Mouse (Mus musculus) frontal cortex, postnatal 36 days (tissue): ENCODE measurements around the gene Etv2.

ENCODE experiments used
- DNase-seq, 2 experiments: peaks; one replicate each; pipeline ENCODE4 v3.0.0; 2022; ENCODE audit warnings: low spot score in 2 of 2

Gene Etv2

DNA sequence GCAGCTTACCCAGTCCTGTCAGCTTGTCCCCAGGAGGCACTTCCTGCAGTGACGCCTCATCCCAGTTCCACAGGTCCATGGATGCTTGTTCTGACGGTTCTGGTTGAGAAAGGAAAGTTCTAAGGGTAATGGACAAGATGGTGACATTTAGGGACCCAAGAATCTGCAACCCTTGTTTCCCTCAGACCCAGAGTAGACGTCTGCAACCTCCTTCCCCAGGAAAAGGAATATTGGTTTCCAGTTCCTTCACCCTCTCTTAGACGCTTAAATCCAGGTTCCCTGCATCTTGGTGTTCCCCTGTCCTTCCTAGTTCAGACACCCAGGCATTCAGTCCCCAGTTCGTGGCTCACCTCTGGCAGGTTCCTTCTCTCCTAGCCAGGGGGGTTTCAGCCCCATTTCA is at the start of gene Etv2:
Etv2 (minus strand) TSS at position 101 of the 400 bp plus-strand sequence.
- DNase-seq = no peak

DNA sequence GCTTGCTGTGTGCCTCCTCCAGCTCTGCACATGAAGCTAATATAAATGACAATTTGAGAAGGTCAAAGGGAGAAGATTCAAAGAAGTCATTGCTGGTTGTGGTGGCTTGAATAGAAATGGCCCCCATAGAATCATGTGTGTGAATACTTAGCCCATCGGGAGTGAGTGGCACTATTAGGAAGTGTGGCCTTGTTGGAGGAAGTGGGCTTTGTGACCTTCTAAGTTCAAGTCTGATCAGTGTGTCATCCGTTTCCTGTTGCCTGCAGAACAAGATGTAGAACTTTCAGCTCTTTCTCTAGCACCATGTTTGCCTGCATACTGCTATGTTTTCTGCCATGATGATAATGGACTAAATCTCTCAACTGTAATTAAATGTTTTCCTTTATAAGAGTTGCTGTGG is 47.8 kb upstream of the Etv2 start:
- DNase-seq = no peak

DNA sequence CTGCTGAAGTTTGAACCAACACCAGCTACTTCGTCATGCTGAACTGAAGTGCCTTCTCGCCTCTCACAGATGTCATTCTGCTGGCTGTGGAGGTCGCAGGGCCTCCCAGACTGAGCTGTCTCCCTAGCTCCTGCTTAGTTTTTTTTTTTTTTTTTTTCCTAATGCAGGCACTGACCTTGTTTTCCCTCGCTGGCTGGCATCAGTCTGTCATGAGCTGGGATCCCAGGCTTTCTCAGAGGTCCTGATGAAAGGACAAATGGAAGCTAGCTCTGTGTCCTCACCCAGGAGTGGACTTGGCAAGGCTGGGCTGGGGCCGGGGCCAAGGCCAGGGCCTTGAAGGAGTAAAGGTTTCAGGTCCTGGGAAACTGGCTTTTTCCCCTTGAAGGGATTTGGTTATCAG is 46.2 kb upstream of the Etv2 start:
- no peak for DNase-seq

DNA sequence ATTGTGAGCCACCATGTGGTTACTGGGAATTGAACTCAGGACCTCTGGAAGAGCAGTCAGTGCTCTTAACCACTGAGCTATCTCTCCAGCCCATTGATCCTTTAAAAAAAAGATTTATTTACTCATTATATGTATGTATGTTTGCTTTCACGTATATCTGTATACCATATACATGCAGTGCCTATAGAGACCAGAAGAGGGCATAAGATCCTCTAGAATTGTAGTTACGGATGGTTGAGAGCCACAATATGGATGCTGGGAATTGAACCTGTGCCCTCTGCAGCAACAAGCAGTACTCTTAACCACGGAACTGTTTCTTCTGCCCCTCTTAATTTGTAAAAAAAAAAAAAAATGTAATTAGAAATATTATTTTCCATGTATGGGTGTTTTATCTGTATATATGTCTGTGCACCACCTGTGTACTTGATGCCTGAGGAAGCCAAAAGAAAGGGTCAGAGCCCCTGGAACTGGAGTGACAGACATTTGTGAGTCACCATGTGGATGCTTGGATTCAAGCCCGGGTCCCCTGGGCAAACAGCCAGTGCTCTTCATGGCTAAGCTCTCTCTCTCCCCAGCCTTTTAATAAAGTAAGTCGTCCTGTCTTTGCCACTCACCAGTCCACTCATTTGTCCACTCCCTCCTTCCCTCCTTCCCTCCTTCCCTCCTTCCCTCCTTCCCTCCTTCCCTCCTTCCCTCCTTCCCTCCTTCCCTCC is 42.8 kb upstream of the Etv2 start:
- DNase-seq = no peak

DNA sequence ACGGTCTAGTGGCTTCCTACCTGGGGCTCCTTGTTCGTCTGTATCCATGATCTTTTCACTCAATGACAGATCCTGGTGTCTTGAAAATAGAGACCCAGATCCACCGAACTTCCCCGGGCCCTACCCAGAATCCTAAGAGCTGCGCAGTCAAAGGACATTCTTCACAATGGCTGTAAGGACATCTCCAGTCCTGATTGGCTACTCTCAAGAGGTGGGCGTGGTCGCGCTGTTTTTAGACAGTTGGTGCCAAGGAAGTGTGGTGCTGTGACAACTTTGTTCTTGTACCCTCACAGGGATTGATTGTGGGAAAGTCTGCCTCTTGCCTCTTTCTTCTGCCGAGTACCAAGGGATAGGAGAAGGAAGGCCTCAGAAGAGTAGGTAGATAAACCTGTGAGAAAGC is 35.8 kb upstream of the Etv2 start, which contains the start of gene Pmis2:
Pmis2 (minus strand) TSS at position 126 of the 400 bp plus-strand sequence.
- DNase-seq = no peak

DNA sequence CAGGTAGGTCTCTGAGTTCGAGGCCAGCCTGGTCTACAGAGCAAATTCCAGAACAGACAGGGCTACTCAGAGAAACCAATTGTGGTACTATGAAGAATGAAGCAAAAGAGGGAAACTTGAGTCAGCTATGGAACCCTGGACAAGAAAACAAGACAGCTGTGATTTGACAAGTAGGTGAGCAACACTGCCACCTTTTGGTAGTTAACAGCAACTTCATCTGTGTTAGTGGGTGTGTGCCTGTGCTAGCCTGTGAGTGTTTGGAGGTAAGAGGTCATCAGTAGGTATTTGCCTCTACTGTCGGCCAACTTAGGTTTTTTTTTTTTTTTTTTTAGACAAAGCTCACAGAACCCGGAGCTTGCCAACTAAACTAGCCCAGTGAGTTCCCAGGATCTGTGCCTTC is 33.6 kb upstream of the Etv2 start:
- no peak for DNase-seq

DNA sequence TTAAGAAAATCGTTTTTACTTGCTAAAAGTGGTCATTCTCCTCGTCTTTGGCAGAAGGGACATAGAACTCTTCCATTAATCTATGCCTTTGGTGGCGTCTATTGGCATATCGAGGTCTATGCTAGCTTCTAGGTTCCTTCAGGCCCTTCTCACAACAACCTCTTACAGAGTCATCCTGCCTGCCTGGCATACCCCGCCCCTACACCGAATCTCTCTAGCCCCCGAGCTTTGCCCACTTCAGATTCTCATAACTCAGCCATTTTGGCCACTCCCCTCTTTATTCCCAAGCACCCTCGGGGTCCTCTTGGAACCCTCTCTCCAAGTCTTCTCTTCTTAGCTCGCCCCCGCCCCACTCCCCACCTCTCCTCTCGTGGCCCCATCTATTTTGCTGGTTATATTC is 29.7 kb upstream of the Etv2 start:
- DNase-seq = peak in 1 of 2 experiments; percentile 8

DNA sequence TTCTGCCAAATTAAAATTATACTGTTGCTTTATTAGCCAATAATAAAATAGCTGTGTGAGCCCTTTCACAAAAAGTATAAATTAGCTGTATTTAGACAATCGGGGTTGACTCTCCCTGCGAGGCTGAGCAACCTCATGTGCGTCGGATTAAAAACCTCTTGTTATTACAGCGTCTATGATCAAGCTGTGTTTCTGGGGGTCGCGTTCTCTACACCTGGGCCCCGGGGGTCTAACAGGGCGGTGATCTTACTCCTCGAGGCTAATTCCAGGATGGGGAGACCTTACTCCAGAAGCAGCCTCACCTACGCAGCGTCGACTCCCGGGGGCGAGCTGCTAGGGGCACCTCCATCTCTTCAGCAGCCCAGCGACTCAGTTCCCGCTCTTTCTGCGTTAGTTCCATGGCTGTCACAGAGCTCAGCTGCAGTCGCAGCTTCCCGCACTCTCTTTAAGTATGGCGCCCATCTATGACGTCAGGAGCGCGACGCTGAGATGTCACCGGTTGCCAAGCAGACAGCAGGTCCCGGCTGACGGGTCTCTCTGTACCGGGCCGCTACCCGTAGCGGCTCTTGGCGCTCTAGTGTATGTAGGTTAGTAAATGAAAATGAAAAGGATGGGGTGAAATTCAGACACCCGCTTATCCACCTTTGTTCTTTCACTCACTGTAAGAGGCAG is 29.0 kb upstream of the Etv2 start, which contains the start of gene Haus5:
Haus5 (minus strand) TSS at position 466 of the 672 bp plus-strand sequence.
- DNase-seq = peak; percentile 90 to 95

DNA sequence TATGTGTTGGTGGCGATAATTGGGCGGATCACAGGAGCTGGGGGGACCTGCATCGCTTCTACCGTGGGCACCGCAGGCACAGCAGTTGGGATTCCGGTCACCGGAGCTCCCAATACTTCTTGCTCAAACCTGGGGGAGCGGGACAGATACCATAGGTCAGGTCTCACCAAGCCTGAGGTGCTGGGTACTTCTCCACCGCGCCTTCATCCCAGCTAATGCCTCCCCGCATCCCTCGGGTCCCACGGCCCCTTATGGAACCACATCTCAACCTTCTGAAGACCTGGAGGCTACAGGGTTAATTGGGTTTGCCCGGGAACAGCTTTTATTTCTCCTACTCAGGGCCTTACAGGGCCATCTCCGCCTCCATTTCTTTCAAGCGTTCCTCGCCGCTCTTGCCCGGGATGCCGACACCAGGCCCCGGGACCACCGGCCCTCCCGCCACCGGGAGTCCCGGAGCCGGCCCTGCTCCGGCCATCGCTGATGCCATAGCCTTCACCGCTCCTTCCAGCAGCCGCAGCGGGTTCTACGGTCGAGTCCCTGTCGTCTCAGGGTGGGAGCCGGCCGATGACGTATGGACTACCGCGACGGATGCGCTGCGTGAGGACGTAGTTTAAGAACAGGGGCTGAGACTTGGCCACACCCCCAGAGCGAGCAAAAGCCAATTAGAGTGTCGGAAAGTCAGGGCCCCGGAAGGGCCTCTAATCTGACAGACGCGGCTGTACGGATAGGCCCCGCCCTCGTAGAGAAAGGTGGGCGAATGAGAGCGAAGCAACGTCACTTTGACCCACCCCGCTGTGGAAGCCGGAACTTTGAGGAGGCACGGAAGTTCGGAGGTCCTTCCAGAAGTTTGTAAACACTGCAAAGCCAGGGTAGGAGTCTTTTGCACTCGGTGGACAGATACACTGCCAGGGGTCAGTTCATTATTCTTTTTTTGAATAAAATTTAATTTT is 14.2 kb upstream of the Etv2 start, which contains the start of gene Rbm42:
Rbm42 (minus strand) TSS at position 727 of the 950 bp plus-strand sequence.
- DNase-seq = peak; percentile 99

DNA sequence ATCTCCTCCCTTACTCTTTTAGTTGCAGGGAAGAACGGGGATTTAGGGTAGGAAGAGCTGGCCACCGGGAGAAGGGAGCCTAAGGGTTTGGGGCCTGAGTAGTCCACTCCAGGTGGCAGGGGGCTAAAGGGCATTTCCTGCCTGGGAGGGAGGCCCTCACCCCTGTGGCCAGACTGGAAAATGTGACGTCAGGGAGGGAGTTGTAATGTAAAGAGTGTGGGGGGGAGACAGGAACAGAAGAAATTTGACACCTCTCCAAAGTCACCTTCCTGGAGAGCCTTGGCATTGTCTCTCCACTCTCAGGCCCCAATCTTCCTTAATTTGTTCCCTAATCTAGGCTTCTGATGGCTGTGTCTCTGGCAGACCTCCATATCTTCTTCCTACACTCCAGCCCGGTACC is 3.4 kb upstream of the Etv2 start:
- no peak for DNase-seq

DNA sequence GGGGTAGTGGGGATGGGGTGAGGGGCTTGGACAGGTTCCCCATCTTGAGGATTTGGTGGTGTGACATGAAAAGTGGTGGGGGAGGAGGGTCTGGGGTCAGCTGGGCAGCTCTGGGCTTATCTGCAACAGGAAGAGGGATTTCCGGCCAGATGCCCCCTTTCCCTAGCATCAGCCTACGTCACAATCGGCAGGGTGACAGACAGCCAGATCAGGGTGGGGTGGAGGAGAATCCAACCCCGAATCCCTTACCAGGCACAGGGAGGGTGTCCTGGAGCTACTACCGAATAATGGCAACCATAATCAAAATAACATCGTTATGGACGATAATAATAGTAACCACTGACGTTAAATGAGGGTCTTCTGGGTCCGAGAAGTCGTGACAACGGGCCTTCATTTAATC is 743 bp upstream of the Etv2 start:
- no peak for DNase-seq

DNA sequence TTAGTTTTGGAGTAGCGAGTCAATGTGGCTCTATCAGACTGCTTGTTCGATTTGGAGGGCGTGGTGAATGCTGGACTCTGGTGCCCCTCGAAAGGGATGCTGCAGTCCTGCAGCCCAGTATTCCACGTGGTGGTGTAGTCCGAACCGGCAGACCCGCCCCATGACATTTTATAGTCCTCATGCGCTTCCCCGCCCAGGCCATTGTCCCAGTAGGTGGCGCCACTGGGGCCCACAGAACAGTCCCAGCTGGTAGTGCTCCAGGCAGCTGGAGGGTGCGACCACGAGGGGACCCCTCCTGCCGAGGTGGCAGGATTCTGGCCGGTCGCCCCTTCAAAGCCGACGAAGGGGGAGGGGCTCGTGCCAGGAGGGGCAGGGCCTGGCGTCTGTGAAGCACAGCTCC is 1.0 kb downstream of the Etv2 start:
- DNase-seq = no peak

DNA sequence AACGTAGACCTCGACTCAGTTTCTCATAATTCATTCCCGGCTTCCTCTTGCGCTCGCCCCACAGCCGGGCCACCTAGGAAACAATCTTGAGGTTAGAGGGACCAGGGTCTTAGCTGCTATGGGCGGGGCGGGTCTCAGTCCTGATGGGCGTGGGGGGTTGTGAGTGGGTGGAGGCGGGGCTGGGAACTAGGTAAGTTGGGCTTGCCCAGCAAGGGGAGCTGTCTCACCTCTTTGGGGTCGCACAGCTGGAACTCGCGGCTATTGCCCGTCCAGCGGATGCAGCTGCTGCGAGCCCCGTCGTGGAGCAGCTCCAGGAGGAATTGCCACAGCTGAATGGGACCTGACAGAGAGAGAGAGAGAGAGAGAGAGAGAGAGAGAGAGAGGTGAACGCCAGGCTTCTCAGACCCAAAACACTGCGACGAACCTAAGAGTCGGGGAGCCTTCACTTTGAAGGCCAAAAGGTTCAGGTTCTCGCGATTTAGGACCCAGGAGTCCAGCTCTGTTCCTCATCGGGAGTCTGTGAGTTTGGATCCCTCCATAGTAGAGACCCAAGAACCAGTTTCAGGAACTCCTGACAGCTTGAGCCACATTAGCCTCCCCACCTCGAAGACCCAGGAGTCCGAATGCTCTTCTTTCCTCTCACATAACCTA is 1.8 kb downstream of the Etv2 start:
- no peak for DNase-seq

DNA sequence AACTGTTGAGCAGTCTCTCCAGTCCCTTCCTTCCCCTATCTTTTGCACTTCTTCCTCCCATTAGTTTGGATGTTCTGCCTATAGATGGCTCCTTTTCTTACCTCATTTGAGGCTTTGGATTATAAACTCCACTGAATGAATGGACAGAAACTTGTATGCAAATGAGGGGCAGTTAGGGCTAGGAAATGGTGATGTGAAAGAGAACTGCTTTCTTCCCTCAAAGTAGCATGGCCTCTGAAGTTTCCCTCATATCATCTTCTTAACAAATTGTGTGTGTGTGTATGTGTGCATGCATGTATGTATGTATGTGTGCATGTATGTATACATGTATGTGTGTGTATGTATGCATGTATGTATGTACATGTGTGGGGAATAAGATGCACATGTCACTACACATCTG is 6.6 kb downstream of the Etv2 start:
- DNase-seq = no peak

DNA sequence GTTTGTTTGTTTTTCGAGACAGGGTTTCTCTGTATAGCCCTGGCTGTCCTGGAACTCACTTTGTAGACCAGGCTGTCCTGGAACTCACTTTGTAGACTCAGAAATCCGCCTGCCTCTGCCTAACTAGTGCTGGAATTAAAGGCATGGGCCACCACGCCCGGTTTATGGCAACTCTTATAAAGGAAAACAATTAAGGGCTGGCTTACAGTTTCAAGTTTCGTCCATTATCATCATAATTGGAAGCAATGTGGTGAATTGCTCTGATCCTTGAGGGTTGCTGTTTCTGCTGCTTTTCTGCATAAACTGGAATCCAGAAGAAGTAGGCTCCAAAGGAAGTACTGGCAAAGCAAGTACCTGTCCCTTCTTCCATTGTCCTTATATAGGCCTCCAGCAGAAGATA is 9.0 kb downstream of the Etv2 start:
- no peak for DNase-seq

DNA sequence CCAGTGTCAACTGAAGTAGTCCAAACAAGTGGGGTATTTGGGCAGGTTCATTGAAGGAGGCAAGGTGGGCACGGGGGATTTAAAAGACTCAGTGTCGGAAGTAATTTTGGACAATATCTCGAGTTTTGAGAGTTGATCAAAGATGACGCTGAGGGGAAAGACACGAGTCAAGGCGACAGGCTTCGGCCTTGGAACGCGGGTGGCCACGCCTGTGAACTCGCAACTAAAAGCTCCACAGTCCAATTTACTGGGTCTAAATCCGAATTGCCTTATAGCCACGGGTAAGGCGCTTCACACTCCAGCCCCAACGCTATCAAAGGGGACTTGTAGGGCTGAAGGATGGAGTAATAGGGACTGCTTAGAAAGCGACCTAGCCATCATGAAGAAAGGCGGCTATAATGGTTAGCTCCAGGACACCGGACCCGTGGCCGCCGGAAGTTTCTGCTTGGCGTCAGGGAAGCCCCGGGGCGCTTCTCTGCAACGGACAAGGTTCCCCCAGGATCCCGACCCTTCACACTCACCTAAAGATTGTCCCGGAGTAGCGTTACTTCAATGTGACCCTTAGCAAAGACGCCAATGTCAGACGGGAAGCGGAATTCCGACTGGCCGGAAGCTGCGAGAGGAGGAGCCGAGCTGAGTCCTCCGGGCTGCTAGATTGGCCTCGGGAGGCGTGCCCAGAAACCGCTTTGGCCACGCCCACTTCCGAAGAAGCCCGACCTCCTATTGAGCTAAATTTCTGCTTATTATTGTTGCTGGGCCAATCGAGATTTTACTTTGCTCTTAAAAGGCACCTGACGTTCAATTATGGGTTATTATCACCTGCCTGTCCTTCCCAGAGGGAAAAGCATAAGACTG is 9.9 kb downstream of the Etv2 start, which contains the start of gene Cox6b1:
Cox6b1 (minus strand) TSS at position 622 of the 855 bp plus-strand sequence.
- DNase-seq = peak; percentile 78 to 83

DNA sequence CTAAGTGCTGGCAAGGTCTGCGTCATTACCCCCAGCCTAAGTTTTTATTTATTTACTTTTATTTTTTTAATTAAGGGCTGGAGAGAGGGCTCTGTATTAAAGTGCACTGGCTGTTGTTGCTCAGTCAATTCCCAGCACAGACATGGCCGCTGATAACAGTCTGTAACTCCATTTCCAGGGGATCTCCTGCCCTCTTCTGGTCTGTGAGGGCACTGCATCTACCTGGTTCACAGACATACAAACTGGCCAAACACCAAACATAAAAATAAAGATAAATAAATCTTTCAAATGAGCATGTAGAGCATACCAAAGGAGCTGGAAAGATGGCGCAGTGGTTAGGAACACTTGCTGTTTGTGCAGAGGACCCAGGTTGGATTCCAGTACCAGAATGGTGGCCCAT is 16.4 kb downstream of the Etv2 start:
- no peak for DNase-seq

DNA sequence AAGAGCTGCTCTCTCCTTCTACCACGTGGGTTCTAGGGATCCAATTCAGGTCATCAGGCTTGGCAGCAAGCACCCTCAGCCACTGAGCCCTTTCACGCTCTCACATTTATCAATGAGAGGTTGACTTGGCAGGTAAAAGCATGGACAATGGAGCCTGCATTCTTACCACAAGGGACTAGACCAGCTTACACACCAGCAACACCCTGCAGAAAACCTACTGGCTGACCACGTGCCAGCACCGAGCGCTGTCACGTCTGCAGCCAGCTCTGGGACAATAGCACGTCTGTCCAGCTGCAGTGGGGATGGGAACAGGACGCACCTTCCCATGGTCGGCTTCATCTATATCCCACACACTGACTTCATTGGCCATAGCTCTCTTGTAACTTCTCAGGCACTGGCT is 17.0 kb downstream of the Etv2 start:
- DNase-seq = no peak

DNA sequence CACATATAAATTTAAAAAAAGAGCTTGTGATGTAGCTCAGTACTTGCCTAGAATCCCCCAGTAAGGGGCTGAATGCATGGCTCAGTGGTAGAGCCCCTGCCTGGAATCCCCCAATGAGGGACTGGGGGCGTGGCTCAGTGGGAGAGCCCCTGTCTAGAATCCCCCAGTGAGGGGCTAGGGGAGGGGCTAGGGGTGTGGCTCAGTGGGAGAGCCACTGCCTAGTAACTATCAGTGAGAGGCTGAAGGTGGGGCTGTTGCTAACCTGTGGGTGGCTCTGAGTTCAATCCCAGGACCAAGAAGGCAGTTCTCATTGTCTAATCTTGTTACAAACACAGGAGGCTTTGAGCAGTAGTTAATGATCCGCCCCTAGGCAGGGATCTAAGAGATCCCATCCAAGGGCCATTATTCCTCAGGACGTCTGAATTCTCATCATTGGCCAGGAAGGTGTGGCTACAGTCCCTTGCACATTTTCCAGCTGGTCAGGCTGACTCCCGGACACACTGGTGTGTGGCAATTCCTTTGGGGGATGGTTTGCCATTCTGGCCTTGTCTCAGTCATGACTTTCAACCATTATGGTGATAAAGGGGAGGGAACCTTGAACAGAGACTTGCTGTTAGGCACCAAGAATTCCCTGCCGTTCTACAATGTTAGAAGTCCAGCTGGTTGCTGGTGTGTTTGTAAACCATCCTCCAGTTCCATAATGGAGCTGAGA is 20.4 kb downstream of the Etv2 start:
- DNase-seq = no peak

DNA sequence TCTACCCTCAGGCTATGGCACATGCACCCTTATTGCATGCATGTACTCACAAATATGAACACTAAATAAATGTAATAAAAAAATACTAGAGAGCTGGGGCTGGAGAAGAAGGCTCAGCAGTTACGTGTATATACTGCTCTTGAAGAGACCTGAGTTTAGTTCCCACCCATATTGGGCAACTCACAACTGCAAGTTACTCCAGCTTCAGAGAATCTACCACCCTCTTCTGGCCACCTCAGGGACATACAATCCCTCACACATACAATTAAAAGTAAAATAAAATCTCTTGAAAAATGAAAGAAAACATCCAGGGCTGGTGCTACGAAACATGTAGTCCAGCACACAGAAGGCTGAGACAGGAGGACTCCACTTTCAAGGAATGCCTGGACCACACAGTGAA is 21.2 kb downstream of the Etv2 start:
- no peak for DNase-seq
